Mouse (Mus musculus) heart, postnatal 0 days (tissue): Measurements from ENCODE around the gene Map6. TPM values are rescaled to one million over a fixed set of nuclear protein-coding genes. Genes with fewer than 3 reads are reported as not detected.

Experiments
- ATAC-seq: fragments of 200-750 bp; cut with Nextera tagmentation; 2 replicates; pipeline ENCODE4 v1.8.0; 2017; ENCODE audit warnings: low read depth, moderate number of reproducible peaks, moderate library complexity; ENCODE audit not compliant: insufficient read depth
- DNase-seq: peaks from one replicate; pipeline ENCODE4 v3.0.0-alpha.2; 2016; ENCODE audit warnings: low spot score
- H3K27ac ChIP-seq: fragments of 300-500 bp; sonication (generic); 2 replicates; pipeline ENCODE4 v1.5.1; 2014; ENCODE audit warnings: low read depth, mild to moderate bottlenecking
- H3K27me3 ChIP-seq: fragments of 300-500 bp; sonication (generic); 2 replicates; pipeline ENCODE4 v1.6.1; 2014; ENCODE audit warnings: low read length, mixed read lengths; ENCODE audit not compliant: control insufficient read depth, insufficient read depth
- H3K36me3 ChIP-seq: fragments of 300-500 bp; sonication (generic); replicated peaks from 2 replicates; pipeline ENCODE4 v1.6.1; 2014; ENCODE audit warnings: low read length, mixed read lengths; ENCODE audit not compliant: control insufficient read depth, insufficient read depth
- H3K4me1 ChIP-seq: fragments of 300-500 bp; sonication (generic); 2 replicates; pipeline ENCODE4 v1.6.1; 2014; ENCODE audit warnings: antibody characterized with exemption; ENCODE audit not compliant: control insufficient read depth, insufficient read depth
- H3K4me2 ChIP-seq: fragments of 300-500 bp; sonication (generic); 2 replicates; pipeline ENCODE4 v1.6.1; 2014; ENCODE audit warnings: low read depth, mild to moderate bottlenecking, low read length, moderate library complexity
- H3K4me3 ChIP-seq: fragments of 300-500 bp; sonication (generic); 2 replicates; pipeline ENCODE4 v1.5.1; 2014; ENCODE audit warnings: low read depth, low read length
- H3K9ac ChIP-seq: fragments of 300-500 bp; sonication (generic); replicated peaks from 2 replicates; pipeline ENCODE4 v1.6.1; 2014; ENCODE audit warnings: low read depth, low read length, mixed read lengths
- H3K9me3 ChIP-seq: fragments of 300-500 bp; sonication (generic); replicated peaks from 2 replicates; pipeline ENCODE4 v1.6.1; 2016; ENCODE audit warnings: low read length; ENCODE audit not compliant: control insufficient read depth
- CTCF ChIP-seq: IDR thresholded peaks from 2 replicates; pipeline ENCODE4 v1.5.1; 2016; ENCODE audit warnings: antibody characterized with exemption, control low read depth, low read depth
- EP300 ChIP-seq: IDR thresholded peaks from 2 replicates; pipeline ENCODE4 v1.6.1; 2016; ENCODE audit warnings: antibody characterized with exemption, low read depth
- WGBS: fragments of 180-500 bp; shearing (Covaris S2); extraction: QIAGEN DNeasy Blood & Tissue Kit; methylation state at CpG from one replicate; pipeline ENCODE4 v1.1.7; 2014; 5-methylcytosine and 5-hydroxymethylcytosine counted together
- polyA plus RNA-seq: library from polyadenylated mRNA; unstranded; fragments of >200 nt; fragmentation: Nextera tagmentation; extraction: Ambion mirVana; gene quantifications from 2 replicates; pipeline ENCODE4 v1.2.1, GENCODE M21; 2015
- total RNA-seq: library from RNA; depleted of rRNA; stranded (reverse); fragments of >200 nt; gene quantifications from 2 replicates; pipeline ENCODE4 v1.2.3, GENCODE M21; 2014; ENCODE audit warnings: low replicate concordance

Gene Map6
- total and polyA plus RNA-seq, 2 experiments from 2014 or later: 2.5 to 3.7 TPM

- no peak for ATAC-seq
- 7% methylated on average over 4 of the region's 4 CpGs for WGBS
Observed at GRCm38 (mm10) chr7:99375455-99375854, 108.2 kb downstream of the Map6 start.

GRCm38 (mm10) chr7:99378870-99379269 lies 111.6 kb downstream of the Map6 start:
- H3K27me3 ChIP-seq: no peaks in the 10 kb centered on the region
- WGBS: 46% methylated on average over 8 of the region's 8 CpGs
- no peak overlapping the region for H3K4me2 ChIP-seq
- DNase-seq (no peak), ATAC-seq (no peak)
- no peak for TF ChIP-seq EP300
- no peak for TF ChIP-seq CTCF
- H3K9me3 ChIP-seq: no peaks in the 10 kb centered on the region
- H3K4me3 ChIP-seq: no peak overlapping the region
- H3K27ac ChIP-seq: no peak overlapping the region
- H3K36me3 ChIP-seq: no peaks in the 10 kb centered on the region
- H3K4me1 ChIP-seq: peaks cover 29% of the 10 kb centered on the region
- peak overlapping the region; percentile 3; the same call in 1 of the 2 replicates for H3K9ac ChIP-seq

More at GRCm38 (mm10) chr7:99375455-99375854, 108.2 kb downstream of the Map6 start:
- Histone ChIP-seq H3K9ac (no peak overlapping the region), H3K4me2 (no peak overlapping the region), H3K9me3 (no peaks in the 10 kb centered on the region), H3K27ac (no peak overlapping the region), H3K4me1 (peaks cover 9% of the 10 kb centered on the region; the same call in 1 of the 2 replicates), H3K4me3 (no peak overlapping the region), H3K36me3 (no peaks in the 10 kb centered on the region), H3K27me3 (no peaks in the 10 kb centered on the region)
- TF ChIP-seq CTCF (peak; percentile 81), EP300 (no peak)
- peak; percentile 42 for DNase-seq

GRCm38 (mm10) chr7:99380491-99381213 lies 113.4 kb downstream of the Map6 start:
- Histone ChIP-seq H3K36me3 (no peaks in the 10 kb centered on the region), H3K4me2 (peak overlapping the region; percentile 82), H3K27ac (peak overlapping the region; percentile 81), H3K27me3 (no peaks in the 10 kb centered on the region), H3K9ac (peak overlapping the region; percentile 79), H3K4me3 (peak overlapping the region; percentile 68), H3K9me3 (no peaks in the 10 kb centered on the region), H3K4me1 (peaks cover 45% of the 10 kb centered on the region)
- peak; percentile 14 for DNase-seq
- peak; percentile 43 for TF ChIP-seq CTCF
- TF ChIP-seq EP300: no peak
- ATAC-seq: peak; percentile 28
- 1% methylated on average over 24 of the region's 24 CpGs for WGBS

GRCm38 (mm10) chr7:99381214-99382087 lies 114.2 kb downstream of the Map6 start, which contains the start of gene Gdpd5:
TSS of gene Gdpd5 (plus strand) at chr7:99381414.
- WGBS: under 1% methylated on average over 61 of the region's 73 CpGs
- peak; percentile 98 for DNase-seq
- peaks cover 53% of the 10 kb centered on the region for H3K4me1 ChIP-seq

GRCm38 (mm10) chr7:99382088-99383000 lies 115.1 kb downstream of the Map6 start:
- Histone ChIP-seq H3K36me3 (peaks cover 5% of the 10 kb centered on the region), H3K4me1 (peaks cover 62% of the 10 kb centered on the region), H3K9me3 (no peaks in the 10 kb centered on the region), H3K27ac (peak overlapping the region; percentile 81), H3K9ac (peak overlapping the region; percentile 79), H3K4me3 (peak overlapping the region; percentile 68), H3K27me3 (no peaks in the 10 kb centered on the region), H3K4me2 (peak overlapping the region; percentile 82)
- no peak for ATAC-seq
- 6% methylated on average over 30 of the region's 30 CpGs for WGBS
- peak; percentile 17 for DNase-seq
- TF ChIP-seq CTCF (no peak), EP300 (no peak)

More at GRCm38 (mm10) chr7:99381214-99382087, 114.2 kb downstream of the Map6 start, which contains the start of gene Gdpd5:
- Histone ChIP-seq H3K4me2 (peak within 1 kb of the TSS; percentile 82), H3K27ac (peak within 1 kb of the TSS; percentile 81), H3K36me3 (no peaks in the 10 kb centered on the region), H3K9ac (peak within 1 kb of the TSS; percentile 79), H3K27me3 (no peaks in the 10 kb centered on the region), H3K9me3 (no peaks in the 10 kb centered on the region), H3K4me3 (peak within 1 kb of the TSS; percentile 68)
- TF ChIP-seq CTCF (no peak), EP300 (peak; percentile 66; the same call in 1 of the 2 replicates)
- peak; percentile 95 for ATAC-seq
